Mouse (Mus musculus): ENCODE results near the gene Trim14.

Gene Trim14

DNA sequence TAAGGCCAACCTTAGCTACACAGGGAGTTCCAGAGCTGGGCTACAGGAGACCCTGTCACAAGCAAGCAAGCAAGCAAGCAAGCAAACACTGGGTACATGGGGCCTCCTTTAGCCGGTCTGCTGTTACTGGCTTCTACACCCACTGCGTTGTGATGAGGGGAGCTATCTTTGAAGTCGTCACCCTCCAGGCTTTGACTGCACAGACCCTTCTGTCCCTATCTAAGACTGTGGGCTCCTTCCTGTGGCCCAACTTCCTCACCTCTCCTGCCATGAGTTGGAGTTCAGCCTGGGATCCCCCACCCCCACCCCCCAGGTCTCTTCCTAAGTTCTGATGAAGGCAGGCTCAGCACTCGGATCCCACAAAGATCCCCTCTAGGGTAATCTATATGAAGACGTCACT is 26.1 kb upstream of the Trim14 start:
- no peak for DNase-seq (ENCODE audit: low spot score in 2 of 2)

DNA sequence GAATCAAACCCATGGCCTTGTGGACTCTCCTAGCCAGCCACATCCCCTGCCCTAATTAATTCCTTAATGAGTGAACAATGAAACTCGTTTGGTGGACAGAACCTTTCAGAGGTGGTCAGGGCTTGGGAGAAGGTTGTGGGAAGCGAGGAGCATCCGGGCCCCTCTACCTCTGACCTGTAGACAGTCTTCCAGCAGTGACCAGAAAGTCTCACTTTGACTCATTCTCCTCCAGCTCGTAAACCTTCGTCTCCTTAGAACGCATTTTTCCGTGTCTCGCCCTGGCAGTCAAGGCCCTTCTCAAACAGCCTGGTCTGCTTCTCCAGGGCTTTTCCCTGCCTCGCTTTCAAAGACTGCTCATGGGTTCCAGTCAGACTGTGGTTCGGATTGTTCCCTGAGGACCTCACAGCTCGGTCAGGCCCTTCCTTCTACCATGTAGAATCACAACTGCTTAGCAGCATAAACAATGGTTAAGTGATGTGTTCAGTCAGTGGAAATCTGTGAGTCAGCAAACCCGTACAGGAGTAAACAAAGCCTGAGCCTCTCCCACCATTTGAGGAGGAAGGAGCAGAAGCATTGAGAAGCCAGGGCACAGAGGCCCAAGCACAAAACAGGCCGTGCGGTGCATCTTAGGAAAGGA is 24.2 kb upstream of the Trim14 start:
- DNase-seq (ENCODE audit: low spot score in 2 of 2): no peak

DNA sequence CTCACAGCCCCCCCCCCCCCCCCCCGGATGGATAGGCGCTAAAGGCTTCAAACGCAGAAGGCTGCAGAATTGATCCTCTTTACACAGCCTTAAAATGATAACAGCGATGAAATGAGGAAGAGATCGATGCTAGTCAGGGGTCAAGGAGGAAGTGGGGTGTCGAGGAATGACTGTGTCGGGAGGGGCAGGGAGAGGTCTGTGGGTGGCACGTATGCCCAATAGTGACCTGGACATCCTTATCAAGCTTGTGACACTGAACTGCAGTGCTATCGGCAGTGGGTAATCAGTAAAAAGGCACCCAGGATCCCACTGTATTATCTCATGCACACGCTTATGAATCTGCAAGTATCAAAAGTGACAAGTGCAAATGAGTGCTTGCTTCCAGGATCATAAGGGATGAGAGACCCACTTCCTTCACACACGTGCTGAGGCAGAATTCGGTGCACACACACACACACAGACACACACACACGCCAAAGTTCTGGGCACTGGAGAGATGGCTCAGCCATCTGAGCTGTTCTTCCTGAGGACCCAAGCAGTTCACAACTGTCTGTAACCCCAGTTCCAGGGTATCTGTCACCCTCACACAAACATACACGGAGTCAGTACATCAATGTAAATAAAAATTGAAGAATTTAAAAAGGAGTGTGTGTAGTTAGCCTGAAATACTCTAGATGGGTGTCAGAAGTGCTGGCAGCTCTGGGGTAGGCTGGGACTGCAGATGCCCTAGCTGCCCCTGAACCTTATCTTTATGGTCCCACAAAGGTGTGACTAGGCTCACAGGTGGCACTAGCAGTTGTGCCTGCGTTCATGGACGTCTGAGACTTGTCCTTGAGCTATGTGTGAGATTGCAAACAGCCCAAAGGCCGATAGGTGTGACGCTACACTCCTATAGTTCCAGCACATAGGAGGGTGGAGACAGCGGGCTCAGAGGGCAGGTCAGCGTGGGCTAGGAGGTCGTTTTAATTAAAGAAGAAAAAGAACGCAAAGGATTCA is 23.0 kb upstream of the Trim14 start:
- no peak for DNase-seq (ENCODE audit: low spot score in 2 of 2)

DNA sequence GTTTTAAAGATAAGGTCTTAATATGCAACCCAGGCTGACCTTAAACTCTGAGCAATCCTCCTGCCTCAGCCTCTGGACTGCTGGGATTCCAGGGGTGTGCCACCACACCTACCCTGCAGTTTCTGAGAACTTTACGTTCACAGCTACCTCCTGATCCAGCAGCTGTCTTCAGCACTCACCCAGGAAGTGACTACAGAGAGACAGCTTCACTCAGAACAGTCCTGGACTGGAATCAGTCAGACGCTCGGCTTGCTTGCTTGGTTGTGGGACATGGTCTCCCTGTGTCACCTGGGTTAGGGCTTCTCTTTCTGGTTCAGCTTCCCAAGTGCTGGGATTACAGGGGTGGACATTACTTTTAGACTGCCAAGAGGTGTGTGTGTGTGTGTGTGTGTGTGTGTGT is 21.0 kb upstream of the Trim14 start:
- DNase-seq (ENCODE audit: low spot score in 2 of 2): no peak

DNA sequence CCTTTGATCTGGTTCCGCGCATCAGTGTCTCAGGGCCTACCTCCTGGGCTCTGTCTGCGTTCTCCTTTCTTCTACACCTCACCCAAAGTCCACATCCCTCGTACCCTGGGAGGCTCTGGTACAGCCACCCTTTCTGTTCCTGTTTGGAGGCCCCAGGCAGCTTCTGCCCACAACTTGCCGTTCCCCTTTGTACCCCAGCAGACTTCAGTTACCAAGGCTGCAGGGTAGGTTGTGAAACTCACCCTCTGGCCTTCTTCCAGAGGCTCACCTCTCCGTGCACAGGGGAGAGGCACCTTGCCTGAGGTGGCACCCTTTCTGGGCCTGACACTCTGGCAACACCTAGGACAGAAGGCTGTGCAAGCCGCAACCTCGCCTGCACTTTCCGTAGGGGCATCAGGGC is 19.8 kb upstream of the Trim14 start:
- DNase-seq (ENCODE audit: low spot score in 2 of 2): no peak

DNA sequence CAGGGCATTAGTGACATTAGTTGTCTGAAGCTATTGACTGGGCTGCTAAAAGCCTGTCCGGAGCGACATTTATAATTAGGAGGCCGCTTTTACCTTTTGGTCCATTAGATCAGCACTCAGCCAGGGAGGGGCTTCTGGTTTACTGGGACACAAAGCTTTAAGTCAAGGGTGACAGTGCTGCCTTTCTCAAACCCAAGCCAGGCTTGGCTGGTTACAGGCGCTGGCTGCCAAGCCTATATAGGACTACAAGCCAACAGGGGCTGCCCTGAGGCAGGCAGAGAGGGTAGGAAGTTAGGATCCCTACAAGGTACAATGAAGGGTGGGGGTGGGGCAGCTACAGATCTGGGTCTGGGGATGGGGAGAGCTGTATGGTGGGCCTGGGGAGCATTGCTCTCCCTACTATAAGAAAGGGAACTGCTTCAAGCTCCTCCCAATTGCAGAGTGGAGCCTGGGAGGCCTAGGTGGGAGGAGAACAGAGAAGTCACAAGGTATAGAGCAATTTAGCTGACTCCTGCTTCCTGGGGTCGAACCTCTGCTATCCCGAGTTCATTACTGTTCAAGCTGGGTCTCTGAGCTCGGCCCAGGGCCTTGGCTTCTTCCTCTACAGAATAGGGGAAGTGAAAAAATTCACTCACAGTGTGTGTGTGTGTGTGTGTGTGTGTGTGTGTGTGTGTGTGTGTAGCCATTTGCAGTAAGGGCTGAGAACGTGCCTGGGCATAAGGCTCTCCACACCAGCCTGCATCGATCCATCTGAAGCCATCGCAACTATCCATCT is 18.5 kb upstream of the Trim14 start:
- DNase-seq (ENCODE audit: low spot score in 2 of 2): no peak

DNA sequence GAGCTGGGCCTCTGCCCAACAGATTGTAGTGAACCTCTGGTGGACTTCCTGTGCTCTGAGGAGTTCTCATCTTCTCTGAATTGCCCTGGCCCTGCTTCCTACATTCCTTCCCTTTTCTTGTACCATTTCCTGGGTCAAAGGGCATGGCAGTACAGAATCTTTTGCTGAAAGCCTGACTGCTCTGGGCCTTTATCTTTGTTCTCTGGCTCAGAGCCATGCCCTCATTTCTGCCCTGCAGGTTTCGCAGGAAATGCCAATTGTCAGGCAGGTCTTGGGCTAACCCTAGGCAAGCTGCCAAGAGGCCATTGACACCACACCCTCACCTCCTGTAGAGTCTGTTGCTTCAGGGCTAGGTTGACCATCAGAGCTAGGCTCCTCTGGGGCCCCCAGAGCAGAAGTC is 17.9 kb upstream of the Trim14 start:
- no peak for DNase-seq (ENCODE audit: low spot score in 2 of 2)

DNA sequence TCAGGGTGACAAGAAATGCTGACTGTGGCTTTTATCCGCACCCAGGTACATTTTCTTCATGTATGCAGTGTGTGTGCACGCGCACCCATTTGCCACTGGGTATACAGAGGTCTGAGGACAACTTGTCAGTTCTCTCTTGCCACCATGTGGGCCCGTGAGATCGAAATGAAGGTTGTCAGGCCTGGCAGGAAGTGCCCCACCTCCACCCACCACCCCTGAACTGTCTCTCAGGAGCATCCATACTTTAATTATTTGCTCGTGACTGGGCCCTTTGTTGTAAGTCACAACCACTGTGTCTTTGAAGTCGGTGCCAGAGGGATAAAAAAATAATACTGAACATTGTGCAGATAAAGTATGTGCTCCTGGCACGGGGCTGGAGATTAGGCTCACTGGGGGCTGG is 14.5 kb upstream of the Trim14 start:
- DNase-seq (ENCODE audit: low spot score in 2 of 2): no peak

DNA sequence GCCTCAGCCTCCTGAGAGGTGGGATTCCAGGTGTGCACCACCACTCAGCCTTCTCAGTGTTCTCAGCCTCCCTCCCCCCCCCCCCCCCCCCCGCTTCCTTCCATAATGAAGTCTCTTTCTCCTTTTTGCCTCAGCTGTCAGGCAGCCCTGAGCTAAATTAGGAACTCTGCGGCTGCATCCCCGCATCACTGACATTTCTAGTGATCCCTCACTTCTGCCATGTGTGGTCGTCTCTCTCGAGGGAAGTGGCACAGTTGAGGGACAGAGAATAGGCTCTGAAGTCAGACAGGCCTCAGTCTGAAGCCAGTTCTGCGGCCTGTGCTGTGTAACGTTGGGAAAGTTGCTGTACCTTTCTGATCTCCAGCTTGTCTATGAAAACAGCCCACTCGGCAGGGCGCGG is 14.0 kb upstream of the Trim14 start:
- no peak for DNase-seq (ENCODE audit: low spot score in 2 of 2)

DNA sequence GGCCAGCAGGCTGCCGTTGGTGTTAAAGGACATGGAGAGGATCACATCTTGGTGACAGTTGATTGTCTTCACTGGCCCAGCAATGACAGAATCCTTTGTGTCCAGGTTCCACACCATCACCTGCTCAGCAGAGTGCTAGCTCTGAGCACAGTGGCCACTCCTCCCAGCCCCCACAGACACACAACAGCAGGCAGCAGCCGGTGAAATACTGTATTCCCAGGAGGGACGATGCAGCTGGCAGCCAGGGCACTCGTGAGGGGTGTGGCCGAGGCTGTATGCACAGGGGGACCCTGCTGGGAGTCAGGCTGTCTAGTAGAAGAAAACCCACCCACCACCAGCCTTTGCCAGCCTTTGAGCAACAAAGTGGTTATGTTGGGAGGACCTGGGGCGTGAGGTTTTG is 10.8 kb upstream of the Trim14 start:
- no peak for DNase-seq (ENCODE audit: low spot score in 2 of 2)

DNA sequence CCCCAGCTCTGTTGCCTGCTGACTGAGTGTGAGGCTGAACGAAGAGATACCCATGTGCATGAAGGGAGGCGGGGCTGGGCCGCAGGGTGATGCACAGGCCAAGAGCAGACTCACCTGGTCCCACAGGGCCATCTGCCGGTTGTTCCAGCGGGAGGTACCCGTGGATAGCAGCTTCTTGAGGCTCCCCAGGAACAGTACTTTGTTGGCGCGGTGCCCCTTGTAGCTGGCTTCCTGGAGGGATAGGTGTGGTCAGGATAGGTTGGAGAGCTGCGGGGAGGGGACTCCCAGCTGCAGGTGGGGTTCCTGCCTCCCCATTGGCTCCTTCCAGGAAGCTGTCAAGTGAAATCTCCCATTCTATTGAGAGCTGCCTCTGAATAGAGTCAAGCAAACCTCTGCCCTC is 9.6 kb upstream of the Trim14 start:
- DNase-seq (ENCODE audit: low spot score in 2 of 2): no peak

DNA sequence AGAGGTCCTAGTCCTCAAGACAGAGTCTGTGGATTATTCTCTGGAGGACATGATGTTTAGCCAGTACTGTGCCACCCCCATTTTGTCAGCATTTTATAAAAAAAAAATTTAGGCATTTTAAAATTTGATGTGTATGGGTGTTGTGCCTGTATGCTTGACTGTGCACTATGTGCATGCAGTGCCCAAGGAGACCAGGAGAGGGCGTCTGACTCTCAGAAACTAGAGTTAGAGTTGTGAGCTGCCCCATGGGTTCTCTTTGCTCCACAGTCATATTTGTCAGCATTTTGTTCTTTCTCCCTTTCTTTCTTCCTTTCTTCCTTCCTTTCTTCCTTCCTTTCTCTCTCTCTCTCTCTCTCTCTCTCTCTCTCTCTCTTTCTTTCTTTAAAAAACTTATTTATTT is 8.4 kb upstream of the Trim14 start:
- DNase-seq (ENCODE audit: low spot score in 2 of 2): no peak

DNA sequence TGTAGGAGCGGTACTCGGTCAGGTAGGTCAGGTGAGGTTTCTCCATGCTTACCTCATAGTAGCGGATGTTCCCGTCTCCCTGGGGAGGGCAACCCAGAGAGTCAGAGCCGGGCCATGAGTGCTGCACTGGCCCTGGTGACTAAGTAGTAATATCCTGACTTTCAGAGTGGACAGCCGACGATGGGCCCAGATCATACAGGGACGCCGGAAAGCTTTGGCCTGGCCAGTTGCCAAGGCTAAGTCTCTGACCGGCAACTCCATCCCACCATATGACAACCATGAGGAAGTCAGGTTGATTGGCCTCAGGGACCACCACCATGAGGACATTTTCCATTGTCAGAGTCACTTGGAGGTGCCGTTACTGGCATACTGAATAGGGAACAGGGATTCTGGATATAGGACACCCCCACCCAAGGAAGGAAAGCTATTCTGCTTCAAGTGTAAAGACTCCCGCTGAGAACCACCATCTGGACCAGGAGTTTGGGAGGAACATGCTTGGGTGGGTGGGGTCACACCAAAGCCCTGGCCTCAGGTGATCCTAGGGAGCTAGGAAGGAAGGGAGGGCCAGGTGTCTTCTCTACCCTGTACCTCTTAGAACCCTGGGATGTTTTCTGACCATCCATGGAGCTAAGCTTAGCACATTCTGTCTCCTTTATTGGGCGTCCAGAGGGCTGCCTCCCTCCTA is 7.6 kb upstream of the Trim14 start:
- no peak for DNase-seq (ENCODE audit: low spot score in 2 of 2)

DNA sequence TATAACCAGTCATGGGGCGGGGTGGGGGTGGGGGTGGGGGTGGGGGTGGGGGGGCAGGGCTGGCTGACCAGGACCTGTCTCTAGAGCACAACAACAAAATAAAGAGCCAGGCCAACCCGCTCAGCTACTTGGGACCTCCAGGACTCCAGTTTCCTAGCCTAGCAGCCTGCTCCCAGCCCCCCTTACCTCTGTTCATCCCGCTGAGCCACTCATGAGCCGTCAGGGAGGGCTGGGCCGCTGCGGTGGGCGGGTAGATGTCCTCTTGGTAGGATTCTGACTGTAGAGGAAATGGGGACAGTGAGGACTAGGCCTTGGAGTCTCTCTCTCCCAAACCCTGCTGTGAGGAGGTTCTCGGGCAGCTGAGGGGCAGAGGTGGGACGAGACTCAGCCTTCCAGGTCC is 5.8 kb upstream of the Trim14 start:
- DNase-seq (ENCODE audit: low spot score in 2 of 2): no peak

DNA sequence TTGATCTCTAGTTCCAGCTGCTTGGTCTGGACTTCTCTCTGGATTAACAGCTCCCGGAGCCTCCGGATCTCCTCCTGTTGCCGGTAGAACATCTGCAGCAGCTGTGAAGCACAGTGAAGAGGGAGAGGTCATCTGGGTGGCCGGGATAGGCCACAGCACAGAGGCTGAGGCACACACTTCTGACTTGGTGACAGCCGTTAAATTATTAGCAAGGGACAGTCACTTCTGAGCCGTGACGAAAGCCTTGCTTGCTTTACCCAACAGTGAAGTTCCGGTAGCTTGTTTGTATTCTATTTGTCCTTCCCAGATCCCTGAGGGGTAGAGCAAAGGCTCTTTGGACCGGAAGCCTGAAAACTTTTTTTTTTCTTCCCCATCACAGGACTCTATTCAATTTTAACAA is 3.2 kb upstream of the Trim14 start:
- no peak for DNase-seq (ENCODE audit: low spot score in 2 of 2)

DNA sequence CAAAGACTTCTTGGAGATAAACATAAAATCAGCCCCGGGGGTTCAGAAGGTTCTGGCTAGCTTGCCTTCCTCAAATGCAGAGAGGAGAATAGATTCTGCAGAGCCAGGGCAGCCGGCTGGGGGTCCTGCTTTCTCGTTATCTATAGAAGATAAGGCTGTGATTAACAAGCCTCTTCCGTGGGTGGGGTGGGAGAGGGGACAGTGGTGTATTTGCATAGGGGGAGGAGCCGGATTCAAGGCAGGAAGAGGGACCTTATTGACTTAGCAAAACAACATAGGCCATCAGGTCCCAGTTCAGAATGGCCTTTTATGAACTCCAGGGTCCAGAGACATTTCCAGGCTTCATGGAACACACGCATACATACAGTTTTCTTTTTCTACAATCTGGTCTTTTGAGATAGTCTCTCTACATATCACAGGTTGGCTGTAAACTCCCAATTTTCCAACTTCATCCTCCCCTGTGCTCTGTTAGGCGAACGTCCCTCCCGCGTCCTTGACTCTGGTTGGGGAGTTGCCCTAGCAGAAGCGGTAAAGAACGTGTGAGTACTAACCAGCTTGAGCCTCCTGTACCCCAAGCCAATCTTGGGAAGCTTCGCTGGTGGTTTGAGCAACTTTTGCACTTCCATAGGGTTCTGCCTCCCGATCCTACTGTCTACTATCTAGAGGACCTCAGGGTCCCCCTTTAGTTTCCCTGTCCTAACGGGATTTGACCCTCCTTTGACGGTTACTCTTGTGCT is 679 bp downstream of the Trim14 start:
- no peak for DNase-seq (ENCODE audit: low spot score in 2 of 2)

DNA sequence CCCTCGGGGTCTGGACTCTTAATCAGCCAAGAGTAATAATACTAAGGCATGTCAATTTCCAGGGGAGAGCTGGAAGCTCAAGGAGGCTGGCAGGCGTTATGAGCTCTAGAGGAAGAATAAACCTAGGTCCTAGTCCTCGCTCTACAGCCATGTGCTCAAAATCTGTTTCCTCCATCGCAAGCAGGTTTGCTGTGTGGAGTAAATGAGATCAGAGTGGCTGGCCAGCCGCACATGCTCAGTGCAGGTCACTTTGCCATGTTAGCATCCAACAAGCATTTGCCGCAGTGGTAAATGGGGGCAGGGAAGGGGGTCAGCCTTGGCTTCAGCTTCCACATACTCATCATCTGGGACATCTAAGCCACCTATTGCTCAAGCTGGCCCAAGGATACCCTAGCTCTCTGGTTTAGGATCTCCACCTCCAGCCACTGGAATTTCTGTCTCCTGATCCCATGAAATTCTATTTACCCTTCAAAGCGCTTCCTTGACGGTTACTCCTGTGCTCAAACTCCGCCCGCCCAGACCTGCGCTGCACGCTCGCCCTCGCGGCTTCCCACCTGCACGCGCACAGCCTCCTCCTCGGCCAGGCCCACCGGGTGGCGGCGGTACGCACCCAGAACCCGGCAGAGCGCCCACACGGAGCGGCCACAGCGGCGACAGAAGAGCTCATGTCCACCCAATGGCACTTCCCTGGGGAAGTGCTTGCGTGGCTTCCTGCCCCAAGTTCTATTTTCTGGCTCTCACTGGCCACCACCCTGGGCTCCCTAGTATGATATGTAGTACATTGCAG is 1.8 kb downstream of the Trim14 start:
- DNase-seq (ENCODE audit: low spot score in 2 of 2): no peak

DNA sequence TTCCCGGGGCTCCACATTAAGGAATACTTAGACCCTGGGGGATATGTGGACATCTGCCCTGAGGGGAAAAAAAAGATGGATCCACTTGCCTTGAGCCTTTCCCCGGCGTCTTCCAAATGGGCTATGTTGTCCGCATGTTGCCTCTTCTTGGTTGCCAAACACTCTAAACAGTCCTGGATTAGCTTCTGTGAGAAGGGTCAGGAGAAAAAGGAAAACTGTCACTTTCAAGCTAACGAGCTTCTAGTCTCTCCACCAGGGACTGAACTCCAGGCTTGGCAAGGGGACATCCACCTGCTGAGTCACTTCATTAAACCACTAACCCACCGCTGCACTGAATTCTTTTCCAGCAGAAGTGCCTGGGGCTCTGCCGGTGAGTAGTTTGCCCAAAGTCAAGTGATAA is 3.0 kb downstream of the Trim14 start:
- no peak for DNase-seq (ENCODE audit: low spot score in 2 of 2)

DNA sequence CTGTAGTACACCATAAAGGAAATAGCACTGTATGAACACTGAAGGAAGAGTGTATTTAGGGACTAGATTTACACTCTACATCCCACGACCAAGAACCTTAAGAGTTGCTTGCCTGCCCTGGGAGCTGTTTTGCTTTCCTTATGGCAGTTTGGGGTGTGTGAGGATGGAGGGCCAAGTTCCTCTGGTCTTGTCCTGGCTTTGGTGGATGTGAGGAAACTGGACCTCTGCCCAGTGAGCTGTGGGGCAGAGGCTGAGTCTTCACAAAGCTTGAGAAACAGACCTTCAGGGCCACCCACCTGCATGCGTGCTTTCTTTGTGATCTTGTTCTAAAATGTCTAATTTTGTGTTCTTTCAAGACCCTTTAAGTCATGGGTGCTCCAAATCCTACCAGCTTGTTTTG is 3.4 kb downstream of the Trim14 start:
- no peak for DNase-seq (ENCODE audit: low spot score in 2 of 2)

DNA sequence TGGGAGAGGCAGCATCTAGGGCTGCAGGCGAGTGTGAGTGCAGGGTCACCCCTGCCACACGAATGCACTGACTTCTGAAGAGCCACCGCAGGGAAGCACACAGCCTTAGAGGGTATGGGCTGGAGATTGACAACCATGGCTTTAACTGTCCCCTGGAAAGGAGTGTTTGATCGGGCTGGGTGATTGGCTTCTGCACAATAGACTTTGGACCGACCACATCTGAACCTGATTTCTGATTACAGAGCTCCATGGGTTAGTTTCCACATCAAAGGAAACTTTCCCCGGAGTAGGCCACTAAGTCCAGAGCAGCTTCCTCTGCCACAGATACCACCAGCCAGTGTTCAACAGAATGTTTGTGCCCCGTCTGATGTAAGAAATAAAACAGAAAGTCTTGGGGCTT is 6.2 kb downstream of the Trim14 start:
- no peak for DNase-seq (ENCODE audit: low spot score in 2 of 2)

DNA sequence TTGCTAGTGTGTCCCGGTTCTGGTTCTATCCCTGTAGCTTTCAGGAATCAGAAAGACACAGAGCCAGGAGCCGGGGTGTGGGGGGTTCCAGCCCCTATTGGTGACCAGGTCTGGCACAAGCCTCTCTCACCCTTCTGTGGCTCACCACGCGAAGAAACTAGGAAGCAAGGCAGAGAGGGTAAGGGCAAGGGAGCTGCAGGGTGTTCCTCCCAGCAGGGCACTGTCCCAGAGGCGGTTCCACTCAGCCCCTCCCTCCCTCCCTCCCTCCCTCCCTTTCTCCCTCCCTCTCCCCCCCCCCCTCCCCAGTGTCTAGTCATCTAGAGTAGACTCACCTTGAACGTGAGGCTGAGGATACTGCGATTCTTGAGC is 8.4 kb downstream of the Trim14 start:
- DNase-seq (ENCODE audit: low spot score in 2 of 2): no peak
